Mouse (Mus musculus) MEL (cell line): ENCODE measurements around the gene Rnf123.

ENCODE experiments used
- MAFK ChIP-seq: IDR thresholded peaks from 2 replicates; pipeline ENCODE4 v1.6.1; 2011; ENCODE audit warnings: low read depth, mild to moderate bottlenecking, low read length, improper control_type of control experiment, borderline replicate concordance
- MEF2A ChIP-seq: IDR thresholded peaks from 2 replicates; pipeline ENCODE4 v1.6.1; 2014; ENCODE audit warnings: low read depth, mild to moderate bottlenecking, inconsistent platforms, low read length, improper control_type of control experiment; ENCODE audit not compliant: poor library complexity, insufficient replicate concordance, severe bottlenecking; ENCODE audit errors: extremely low read depth
- ZC3H11A ChIP-seq: IDR thresholded peaks from 2 replicates; pipeline ENCODE4 v1.6.1; 2012; ENCODE audit warnings: low read depth, mild to moderate bottlenecking, inconsistent platforms, low read length, improper control_type of control experiment

GRCm38 (mm10) chr9:108106090-108106489 lies 22.9 kb upstream of the Rnf123 start:
- no peak for TF ChIP-seq MEF2A
- no peak for TF ChIP-seq MAFK
- TF ChIP-seq ZC3H11A, result no peak
